Mouse (Mus musculus): Measurements from ENCODE around the gene Vmn1r123. TPM values are rescaled to one million over a fixed set of nuclear protein-coding genes. Genes with fewer than 3 reads are reported as not detected.
"Not testable (repeated sequence)": the region's sequence is repeated elsewhere in the genome, so short reads cannot be mapped to it uniquely, and the experiment has no call there.

Gene Vmn1r123
- total RNA-seq (2014; rRNA removed) (not detected in 2 replicates), polyA plus RNA-seq (2015; fragmentation: Nextera tagmentation; extraction: Ambion mirVana) (not detected in 2 replicates)

GRCm38 (mm10) chr7:21161885-21162284 is at the start of gene Vmn1r123:
TSS of gene Vmn1r123 (plus strand) at chr7:21162185.
- H3K9me3 ChIP-seq (ENCODE audit: low read length); H3K4me3 ChIP-seq (ENCODE audit: low read length); ATAC-seq; H3K9ac ChIP-seq (replicated peaks; ENCODE audit: low read length); H3K27me3 ChIP-seq (ENCODE audit: insufficient read depth, low read length); H3K36me3 ChIP-seq (ENCODE audit: insufficient read depth, low read length); H3K4me2 ChIP-seq (ENCODE audit: low read depth, low read length); DNase-seq (ENCODE audit: low spot score); H3K27ac ChIP-seq; H3K4me1 ChIP-seq (ENCODE audit: insufficient read depth, low read length): not testable (repeated sequence)
- 8% methylated on average over 1 of the region's 3 CpGs for WGBS

- H3K9ac ChIP-seq (replicated peaks; ENCODE audit: low read length); H3K4me1 ChIP-seq (ENCODE audit: insufficient read depth, low read length); H3K36me3 ChIP-seq (ENCODE audit: insufficient read depth, low read length); DNase-seq (ENCODE audit: low spot score); H3K27me3 ChIP-seq (ENCODE audit: insufficient read depth, low read length); H3K9me3 ChIP-seq (ENCODE audit: low read length); H3K27ac ChIP-seq; H3K4me3 ChIP-seq (ENCODE audit: low read length); H3K4me2 ChIP-seq (ENCODE audit: low read depth, low read length); ATAC-seq: not testable (repeated sequence)
- 55% methylated on average over 2 of the region's 3 CpGs for WGBS
Measured at GRCm38 (mm10) chr7:21134028-21134427, 28.0 kb upstream of the Vmn1r123 start, which contains the start of gene Vmn1r122. TSS of gene Vmn1r122 (minus strand) at chr7:21134128.

- not testable (repeated sequence) for H3K4me3 ChIP-seq (ENCODE audit: low read length); H3K4me1 ChIP-seq (ENCODE audit: insufficient read depth, low read length); H3K27ac ChIP-seq; DNase-seq (ENCODE audit: low spot score); ATAC-seq; H3K27me3 ChIP-seq (ENCODE audit: insufficient read depth, low read length); H3K4me2 ChIP-seq (ENCODE audit: low read depth, low read length); H3K9me3 ChIP-seq (ENCODE audit: low read length); H3K36me3 ChIP-seq (ENCODE audit: insufficient read depth, low read length); H3K9ac ChIP-seq (replicated peaks; ENCODE audit: low read length)
- WGBS: 45% methylated on average over 1 of the region's 2 CpGs
Measured at GRCm38 (mm10) chr7:21190323-21190722, 28.3 kb downstream of the Vmn1r123 start, which contains the start of gene Gm5157. TSS of gene Gm5157 (minus strand) at chr7:21190423.

Other genes with a start within 250 kb of the Vmn1r123 start
- not detected in 2 replicates for gene Vmn1r118, start 249.8 kb upstream of the Vmn1r123 start, total RNA-seq (2014; rRNA removed)
- gene Vmn1r118, start 249.8 kb upstream of the Vmn1r123 start, polyA plus RNA-seq (2015; fragmentation: Nextera tagmentation; extraction: Ambion mirVana): not detected in 2 replicates
- not detected in 2 replicates for gene Vmn1r119, start 149.7 kb upstream of the Vmn1r123 start, total RNA-seq (2014; rRNA removed)
- not detected in 2 replicates for gene Vmn1r119, start 149.7 kb upstream of the Vmn1r123 start, polyA plus RNA-seq (2015; fragmentation: Nextera tagmentation; extraction: Ambion mirVana)
- not detected in 2 replicates for gene Vmn1r120, start 108.4 kb upstream of the Vmn1r123 start, total RNA-seq (2014; rRNA removed)
- not detected in 2 replicates for gene Vmn1r120, start 108.4 kb upstream of the Vmn1r123 start, polyA plus RNA-seq (2015; fragmentation: Nextera tagmentation; extraction: Ambion mirVana)
- gene Vmn1r121, start 63.7 kb upstream of the Vmn1r123 start, total RNA-seq (2014; rRNA removed): not detected in 2 replicates
- gene Vmn1r121, start 63.7 kb upstream of the Vmn1r123 start, polyA plus RNA-seq (2015; fragmentation: Nextera tagmentation; extraction: Ambion mirVana): not detected in 2 replicates
- not detected in 2 replicates for gene Vmn1r122, start 28.1 kb upstream of the Vmn1r123 start, total RNA-seq (2014; rRNA removed)
- not detected in 2 replicates for gene Vmn1r122, start 28.1 kb upstream of the Vmn1r123 start, polyA plus RNA-seq (2015; fragmentation: Nextera tagmentation; extraction: Ambion mirVana)
- not detected in 2 replicates for gene Gm5157, start 28.2 kb downstream of the Vmn1r123 start, total RNA-seq (2014; rRNA removed)
- gene Gm5157, start 28.2 kb downstream of the Vmn1r123 start, polyA plus RNA-seq (2015; fragmentation: Nextera tagmentation; extraction: Ambion mirVana): not detected in 2 replicates
- gene Vmn1r124, start 98.4 kb downstream of the Vmn1r123 start, total RNA-seq (2014; rRNA removed): not detected in 2 replicates
- not detected in 2 replicates for gene Vmn1r124, start 98.4 kb downstream of the Vmn1r123 start, polyA plus RNA-seq (2015; fragmentation: Nextera tagmentation; extraction: Ambion mirVana)
- gene Vmn1r125, start 110.0 kb downstream of the Vmn1r123 start, total RNA-seq (2014; rRNA removed): not detected in 2 replicates
- gene Vmn1r125, start 110.0 kb downstream of the Vmn1r123 start, polyA plus RNA-seq (2015; fragmentation: Nextera tagmentation; extraction: Ambion mirVana): not detected in 2 replicates
- gene Vmn1r126, start 139.3 kb downstream of the Vmn1r123 start, total RNA-seq (2014; rRNA removed): not detected in 2 replicates
- not detected in 2 replicates for gene Vmn1r126, start 139.3 kb downstream of the Vmn1r123 start, polyA plus RNA-seq (2015; fragmentation: Nextera tagmentation; extraction: Ambion mirVana)
- gene Vmn1r127, start 157.7 kb downstream of the Vmn1r123 start, total RNA-seq (2014; rRNA removed): not detected in 2 replicates
- not detected in 2 replicates for gene Vmn1r127, start 157.7 kb downstream of the Vmn1r123 start, polyA plus RNA-seq (2015; fragmentation: Nextera tagmentation; extraction: Ambion mirVana)
- gene Vmn1r128, start 187.2 kb downstream of the Vmn1r123 start, total RNA-seq (2014; rRNA removed): not detected in 2 replicates
- not detected in 2 replicates for gene Vmn1r128, start 187.2 kb downstream of the Vmn1r123 start, polyA plus RNA-seq (2015; fragmentation: Nextera tagmentation; extraction: Ambion mirVana)
- gene Vmn1r129, start 199.1 kb downstream of the Vmn1r123 start, total RNA-seq (2014; rRNA removed): not detected in 2 replicates
- gene Vmn1r129, start 199.1 kb downstream of the Vmn1r123 start, polyA plus RNA-seq (2015; fragmentation: Nextera tagmentation; extraction: Ambion mirVana): not detected in 2 replicates

Data from hindbrain, postnatal 0 days (tissue).